Mouse (Mus musculus) telencephalon, adult 2 months (tissue): ENCODE data around the gene E030018B13Rik.
A peak's percentile ranks its signal among the peaks of the same experiment; 100 is the strongest.

Source experiments
- DNase-seq: peaks from one replicate; pipeline ENCODE4 v3.0.0-alpha.2; 2011; ENCODE audit warnings: low read depth, low spot score

E030018B13Rik gene

DNA sequence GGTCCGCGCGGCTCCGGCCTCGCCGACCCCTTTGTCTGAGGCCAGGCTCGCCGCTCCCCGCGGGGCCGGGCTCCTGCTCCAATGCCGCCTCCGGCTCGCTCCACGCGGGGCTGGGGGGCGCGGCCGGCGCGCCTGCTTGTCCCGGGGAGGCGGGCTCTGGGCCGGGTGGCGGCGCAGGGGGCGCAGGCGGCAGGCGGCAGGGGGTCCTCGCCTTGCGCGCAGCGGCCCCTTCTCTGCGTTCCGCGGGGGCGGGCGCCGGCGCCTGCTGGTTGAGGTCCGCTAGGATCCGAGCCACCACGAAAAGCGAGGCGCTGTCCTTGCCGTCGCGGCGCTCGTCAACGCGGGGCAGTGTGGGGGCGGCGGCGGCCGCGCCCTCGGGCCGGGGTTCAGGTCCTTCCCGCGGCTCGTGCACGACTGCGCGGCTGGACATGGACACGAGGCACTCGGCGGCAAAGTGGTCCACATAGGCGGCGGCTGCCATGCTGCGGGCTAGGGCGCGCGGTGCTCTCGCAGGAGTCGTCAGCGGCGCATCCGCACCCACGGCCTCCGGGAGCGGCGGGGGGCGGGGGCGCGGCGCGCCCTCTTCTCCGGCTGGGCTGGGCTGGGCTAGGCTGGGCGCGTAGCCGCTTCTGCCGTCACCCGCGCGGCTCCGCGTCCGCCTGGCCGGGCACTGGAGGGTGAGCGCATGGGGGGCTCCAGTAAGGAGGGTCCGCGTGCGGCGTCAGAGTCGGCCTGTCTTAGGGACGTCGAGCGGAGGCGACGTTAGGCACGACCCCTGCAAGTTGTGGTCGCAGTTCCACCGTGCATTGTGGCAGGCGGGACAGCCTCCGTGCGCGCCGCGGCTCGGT is 21.6 kb downstream of the E030018B13Rik start:
- no peak for DNase-seq

DNA sequence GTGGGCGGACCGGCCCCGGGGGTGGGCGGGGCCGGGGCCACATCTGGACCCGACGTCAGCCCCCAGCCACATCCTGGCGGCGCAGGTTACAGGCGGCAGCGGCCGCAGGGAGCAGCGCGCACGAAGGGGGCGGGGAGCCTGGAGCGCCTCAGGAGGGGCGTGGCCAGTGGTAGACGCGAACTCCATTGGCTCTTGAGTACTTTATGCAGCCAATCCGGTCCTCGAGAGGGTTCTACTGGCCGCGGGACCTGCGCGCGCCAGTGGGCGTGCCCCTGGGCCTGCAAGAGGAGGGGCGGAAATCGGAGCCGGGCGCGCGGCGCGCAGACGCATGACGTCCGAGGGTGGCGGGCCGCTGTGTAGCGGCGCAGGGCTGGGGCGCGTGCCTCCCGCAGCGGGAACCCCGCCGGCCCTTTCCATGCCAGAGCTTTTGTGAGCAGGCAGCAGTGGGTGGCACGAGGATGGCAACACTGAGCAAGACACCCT is 22.3 kb downstream of the E030018B13Rik start, which contains the start of gene Klf13:
Gene Klf13 (minus strand): TSS at position 2 of the 483 bp plus-strand sequence.
- DNase-seq: peak; percentile 99

DNA sequence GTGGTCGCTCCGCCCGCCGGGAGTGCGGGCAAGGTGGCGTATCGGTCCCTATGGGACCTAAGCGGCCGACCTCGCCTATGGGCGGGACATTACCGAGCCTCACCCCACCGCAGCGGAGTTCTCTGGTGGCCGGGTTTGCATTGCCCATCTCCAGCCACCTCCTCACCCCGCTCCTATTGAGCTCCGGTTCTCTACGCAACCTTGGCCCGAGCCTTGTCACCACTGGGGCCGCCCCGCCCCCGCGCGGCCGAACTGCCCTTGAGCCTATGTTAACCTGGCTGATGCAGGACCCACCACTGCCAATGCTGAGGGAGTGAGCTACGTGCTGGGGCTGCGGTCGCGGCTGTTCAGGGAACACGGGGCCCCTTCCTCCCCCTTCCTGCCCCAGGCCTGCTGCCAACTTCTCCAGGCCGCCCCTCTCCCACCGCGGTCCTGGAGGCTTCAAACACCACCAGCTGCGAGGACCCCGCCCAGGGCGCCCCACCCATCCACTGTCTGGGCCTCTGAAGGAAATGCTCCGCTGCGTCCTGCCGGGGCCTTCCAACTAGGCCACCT is 22.8 kb downstream of the E030018B13Rik start:
- no peak for DNase-seq

DNA sequence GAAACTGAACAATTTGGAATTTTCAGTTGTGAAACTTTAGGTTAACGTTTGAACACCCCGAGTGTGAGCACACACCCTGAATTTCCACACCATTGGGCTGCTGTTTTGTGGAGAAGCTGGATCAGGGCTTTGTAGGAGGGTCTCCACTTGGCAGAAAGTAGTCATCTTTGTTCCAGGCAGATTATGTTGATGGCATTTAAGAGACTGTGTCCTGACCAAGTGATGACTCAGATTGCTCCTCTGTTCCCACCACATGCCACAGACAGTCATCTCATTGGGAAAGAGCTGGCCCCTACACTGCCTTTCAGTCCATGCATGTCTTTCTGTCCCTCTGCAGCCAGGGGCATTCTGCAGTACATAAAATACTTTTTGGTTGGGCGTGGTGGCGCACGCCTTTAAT is 23.7 kb downstream of the E030018B13Rik start:
- DNase-seq: no peak

DNA sequence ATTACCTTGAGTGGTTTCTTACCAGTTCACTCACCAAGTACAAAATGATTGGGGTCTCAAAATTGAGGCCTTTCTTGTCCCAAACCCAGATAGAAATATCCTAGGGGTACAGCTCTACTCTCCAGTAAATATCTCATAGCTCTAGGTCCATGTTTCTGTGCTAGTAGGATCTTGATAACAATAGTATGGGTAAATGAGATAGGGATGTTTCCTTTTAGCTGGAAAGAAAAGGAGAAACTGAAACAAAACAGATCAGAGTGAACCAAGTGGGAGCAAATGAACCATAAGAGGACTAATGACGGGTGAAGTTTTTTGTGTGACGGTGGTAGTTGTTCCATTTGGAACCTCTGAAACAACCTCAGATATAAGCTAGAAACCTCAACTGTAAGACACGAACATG is 24.4 kb downstream of the E030018B13Rik start:
- no peak for DNase-seq

DNA sequence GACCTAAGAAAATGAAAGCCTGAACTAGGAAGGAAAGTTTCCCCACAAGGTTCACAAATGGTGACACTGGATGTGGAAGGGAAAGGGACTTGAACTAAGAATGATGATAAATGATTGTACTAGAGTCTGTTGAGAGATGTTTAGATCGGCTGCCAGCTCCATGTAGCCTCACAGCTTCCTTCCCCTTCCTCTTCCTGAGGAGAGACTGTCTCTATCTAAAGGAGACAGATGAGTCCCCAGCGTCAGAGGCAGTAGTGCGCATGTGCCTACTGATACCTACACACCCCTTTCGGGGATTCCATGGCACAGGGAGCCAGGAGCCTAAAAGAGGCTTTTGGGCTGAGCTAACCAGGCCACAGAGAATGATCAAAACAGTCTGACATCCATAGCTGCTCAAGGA is 24.8 kb downstream of the E030018B13Rik start:
- no peak for DNase-seq

DNA sequence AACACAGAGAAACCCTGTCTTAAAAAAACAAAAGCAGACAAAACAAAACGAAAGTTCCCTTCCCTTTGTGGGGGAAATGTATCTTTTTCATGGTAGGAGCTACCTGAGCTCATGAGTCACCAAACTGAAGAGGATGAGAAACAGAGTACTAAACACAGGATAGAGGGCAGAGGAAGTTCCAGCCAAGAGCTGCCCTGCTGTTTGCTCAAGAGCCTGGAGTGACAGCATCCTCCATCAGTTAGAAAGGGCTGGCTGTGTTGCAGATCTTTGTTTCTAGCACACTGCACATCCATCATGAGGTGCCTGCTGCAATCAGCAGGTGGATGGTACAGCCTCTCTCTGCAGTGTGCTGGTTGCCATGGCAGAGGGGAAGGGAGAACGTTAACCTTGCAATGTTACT is 27.3 kb downstream of the E030018B13Rik start:
- DNase-seq: no peak

DNA sequence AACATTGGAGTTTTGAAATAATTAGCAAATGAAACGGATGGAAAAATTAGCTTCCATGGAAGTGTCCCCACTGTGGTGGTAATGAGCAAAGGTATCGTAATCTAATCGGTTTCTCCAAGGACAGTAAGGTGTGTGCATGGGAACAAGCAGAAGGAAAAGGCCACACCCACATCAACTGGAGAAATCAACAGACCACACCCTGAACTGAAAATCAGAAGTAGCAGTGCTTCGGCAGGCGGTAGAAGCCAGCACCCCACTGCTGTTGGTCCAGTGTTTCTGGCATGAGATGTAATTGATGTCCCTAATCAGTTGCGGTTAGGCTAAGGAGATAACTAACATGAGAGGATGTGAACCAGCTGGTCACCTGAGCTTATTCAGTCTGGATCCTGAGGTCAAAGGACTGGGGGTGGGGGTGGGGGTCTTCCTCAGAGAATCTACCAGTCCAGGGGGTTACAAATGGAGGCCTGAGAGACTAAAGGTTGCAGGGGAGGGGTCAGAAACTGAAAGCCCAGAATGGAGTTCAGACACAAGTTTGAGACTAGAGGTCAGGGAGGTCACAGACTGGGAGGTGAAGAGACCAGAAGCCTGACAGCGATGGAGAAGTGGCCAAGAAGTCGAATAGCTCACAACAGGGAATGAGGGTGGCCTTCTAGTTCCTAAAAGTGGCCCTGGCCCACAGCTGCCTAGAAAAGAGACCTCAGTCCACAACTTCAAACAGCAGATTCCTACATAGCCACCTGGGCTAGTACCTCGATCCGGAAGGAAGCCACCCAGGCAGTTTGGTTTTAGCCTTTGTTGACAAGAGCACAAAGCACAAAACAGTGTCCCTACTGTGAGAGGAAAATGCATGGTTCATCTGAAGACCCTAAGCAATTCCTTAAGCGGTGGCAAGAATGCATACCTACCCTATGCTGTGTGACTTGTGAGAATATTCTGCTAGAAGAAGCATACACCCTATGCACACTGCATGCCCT is 31.1 kb downstream of the E030018B13Rik start:
- DNase-seq: no peak

DNA sequence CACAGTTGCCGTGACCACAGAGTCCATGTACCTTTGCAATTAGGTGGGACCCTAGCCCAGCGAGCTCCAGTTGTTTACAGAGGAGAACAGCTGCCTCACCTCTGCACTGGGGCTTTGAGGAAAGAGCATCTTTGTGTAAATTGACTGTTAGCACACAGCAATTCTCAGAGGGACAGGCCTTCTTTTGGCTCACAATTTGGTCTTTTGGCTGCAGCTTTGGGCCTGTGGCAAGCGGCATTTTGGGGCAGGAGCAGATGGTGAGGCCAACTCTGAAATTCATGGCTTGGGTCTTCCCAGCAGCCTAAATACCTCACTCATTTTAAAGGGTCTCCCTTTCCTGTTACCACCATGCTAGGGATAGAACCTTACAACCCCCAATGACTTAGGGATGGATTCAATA is 32.5 kb downstream of the E030018B13Rik start:
- no peak for DNase-seq

DNA sequence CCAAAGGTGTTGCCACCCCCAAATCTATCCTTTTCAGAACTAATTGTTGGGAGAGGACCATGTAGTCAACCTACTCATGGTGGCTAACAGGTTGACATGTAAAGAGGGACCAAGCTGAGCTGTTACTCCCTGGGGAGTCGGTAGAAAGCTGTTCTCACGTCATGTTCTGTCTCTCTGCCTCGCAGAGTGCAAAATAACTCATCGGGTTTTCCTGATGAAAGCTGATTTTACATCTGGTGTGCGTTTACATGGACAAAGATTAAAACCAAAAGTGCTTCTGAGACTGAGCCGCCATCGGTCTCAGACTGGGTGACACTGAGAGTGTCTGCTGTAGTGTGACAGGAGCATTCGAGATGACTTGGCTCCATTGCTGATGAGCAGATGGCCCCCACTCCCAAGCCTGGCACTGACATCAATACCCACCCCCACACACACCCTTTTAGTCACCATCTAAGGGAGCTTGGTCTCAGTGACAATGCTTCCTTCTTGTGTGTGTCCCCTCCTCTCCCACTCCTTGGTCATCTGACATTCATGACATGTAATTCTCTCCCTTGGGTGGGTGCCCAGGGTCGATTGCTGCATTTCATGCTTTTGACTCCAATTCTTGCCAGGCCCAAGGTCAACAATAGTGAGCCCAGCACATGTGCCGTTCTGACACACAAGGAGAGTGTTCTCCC is 34.4 kb downstream of the E030018B13Rik start:
- DNase-seq: peak; percentile 76

DNA sequence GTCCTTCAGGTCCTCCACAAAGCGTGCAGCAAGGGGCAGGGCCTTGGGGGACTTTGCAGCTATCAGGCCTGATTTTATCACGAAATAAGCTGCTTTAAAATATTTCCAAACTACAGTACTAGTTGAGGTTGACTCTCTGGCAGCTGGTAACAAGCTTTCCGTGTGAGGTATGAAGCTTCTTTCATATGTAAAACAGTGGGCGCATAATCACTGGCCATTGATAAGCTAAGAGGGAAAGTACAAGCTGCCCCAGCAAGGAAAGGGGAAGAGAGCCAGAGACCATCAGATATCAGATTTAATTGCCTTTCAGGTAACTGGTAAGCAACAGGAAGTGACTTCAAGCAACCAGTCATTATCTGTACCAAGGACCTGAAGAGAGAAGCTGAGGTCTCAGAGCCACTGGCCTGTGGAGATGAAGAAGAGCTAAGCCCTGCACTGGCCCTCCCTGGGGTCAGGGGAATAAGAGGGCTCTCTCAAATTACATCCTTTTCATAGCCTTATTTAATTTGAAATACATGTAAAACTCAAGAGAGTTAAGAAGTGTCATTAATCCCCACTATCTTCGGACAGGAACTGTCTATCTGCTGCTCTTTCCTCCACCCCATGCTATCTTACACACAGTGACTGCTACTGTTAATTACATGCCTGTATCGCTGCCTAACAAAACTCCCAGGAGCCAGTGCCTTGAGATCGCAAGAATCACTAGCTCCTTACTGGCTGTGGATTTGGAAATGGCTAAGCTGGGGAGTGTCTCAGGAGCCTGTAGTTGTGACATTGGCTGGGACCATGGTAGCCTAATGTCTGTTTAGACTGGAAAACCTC is 35.6 kb downstream of the E030018B13Rik start:
- no peak for DNase-seq

DNA sequence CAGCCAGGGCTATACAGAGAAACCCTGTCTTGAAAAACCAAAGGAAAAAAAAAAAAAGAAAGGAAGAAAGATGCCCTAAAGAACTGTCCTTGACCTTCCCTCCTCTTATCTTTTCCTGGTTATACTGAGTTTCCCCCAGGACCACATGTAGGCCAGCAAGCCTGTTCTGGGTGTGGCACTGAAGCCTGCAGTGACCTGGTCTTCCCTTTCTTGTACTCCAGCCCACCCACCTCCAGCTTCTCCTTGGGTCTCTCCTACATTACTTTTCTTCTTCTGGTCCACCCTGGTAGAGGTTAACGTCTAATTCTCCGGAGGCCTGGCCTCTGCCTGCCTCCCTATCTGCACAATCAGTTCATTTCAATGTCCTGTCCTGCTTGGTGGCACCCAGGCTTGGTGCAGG is 38.8 kb downstream of the E030018B13Rik start:
- DNase-seq: no peak

DNA sequence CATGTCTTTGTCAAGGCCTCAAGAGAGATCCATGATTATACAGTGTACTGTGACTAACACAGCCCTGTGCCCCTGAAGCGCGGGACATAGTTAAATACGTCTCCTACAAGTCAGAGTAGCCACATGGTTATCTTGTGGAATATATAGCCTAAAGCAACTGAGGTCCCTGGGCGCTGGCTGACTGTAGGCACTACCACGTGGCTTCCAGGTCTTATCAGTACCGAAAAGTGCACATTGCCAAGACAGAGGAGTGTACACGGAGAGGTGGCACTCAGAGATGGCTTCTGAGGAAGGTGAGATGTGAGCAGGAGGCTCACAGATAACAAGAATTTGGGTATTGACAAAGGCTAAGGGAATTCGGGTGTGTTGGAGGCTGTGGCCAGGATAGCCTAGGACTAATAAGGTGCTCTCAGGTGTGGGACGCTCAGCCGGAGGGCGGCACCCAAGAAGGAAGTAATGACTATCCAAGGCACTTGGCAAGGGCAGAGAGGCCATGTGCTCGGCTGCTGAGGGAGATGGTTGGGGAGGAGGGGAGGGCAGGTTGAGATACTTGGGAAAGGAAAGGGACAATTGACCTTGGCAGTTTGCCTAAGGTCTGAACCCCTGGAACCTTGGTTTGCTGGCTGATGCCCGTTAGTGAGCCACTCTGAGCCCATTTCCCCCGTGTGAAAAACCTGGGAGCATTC is 39.6 kb downstream of the E030018B13Rik start:
- DNase-seq: no peak

DNA sequence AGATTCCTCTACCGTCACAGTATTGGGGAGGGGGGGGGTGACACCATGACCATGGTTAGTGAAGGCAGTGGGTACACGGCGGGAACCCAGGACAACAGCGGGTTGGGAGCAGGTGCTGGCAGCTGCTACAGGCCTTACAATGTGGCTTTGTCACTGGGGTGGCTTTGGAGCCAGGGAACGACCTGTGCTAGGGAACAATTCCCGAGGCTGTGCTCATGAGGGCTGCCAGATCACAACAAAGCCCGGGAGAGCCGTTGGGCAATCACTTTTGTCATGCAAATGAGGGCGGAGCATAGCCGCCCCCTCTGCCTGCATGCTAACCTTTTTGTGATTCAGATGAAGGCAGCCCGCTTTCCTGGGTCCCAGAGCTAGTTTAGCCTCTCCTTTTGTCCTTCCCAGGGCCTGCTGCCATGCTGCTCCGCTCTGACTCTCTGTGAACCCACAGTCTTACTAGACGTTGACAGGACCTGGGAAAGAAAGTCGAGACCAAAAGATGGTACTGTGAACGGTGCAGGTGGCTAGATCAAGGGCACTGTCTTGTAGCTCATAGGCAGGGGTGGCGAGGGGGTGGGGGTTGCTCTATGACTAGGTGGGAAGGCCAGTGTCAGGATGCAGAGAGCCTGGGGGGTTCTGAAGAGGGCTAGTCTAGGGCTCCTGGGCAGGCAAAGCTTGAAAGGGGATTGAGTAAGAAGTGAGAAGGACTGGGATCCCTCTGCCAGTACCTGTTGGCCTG is 40.5 kb downstream of the E030018B13Rik start:
- DNase-seq: peak; percentile 71

DNA sequence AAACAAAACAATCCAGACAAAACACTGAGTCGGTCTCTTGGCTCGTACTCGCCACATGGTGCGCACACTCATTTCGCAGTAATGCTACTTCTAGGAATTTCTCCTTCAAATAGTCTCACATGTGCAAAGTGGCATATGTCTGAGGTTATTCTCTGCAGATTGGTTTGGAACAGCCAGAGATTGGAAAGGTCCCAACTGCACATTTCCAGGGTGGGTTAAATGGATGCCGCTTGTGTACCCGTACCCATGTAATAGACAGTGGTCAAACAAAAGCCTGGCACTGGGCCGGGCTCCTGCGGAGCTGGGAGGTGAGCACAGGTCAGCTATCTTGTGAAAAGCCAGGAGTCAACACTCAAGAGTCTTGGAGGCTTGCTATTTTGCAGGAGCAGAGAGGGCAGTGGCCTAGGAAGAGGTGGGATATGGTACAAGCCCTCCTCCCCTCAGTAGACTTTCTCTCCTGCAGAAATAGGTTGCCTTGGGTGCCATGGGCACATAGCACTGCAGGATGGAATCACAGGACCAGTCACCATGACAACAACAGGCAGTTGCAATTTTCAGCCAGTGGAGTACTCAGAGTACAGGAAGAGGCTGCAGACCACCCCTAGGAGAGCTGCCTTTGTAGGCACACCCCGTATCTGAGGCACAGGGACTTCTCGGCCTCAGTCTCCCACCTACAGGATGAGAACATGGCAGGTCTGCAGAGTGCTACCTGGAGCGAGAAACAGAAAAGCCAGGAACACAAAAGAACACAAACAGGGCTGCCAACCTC is 41.4 kb downstream of the E030018B13Rik start:
- no peak for DNase-seq

DNA sequence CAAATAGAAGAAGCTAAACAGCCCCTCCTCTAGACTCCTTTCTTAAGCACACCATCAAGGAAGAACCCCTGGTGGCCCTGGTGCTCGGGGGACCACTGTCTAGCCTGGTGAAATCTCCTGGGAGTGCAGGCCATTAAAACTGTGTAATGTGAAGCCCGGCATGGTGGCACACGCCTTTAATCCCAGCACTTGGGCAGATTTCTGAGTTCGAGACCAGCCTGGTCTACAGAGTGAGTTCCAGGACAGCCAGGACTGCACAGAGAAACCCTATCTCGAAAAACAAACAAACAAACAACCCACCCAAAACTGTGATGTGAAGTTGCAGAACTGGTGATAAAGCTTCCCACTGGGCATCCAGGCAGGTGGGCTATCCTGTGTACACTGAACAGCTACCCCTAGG is 47.0 kb downstream of the E030018B13Rik start:
- no peak for DNase-seq

DNA sequence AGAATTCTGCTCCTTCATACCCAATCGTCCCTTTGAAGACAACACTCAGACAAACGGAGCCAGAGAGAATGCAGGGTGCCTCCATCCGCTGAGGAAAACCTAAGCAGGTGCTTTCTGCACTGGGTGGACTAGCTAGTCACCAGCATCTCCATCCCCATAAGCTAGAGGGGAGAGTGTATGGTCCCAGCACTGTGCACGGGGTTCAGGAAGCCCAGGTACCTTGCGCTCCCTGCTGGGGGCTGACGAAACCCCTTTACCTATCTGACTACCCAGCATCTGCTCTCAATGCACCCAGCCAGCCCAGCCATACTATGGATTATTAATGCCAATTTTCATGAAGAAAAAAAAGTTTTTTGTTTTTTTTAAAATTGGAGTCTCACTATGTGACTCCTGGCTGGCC is 47.5 kb downstream of the E030018B13Rik start:
- DNase-seq: no peak

DNA sequence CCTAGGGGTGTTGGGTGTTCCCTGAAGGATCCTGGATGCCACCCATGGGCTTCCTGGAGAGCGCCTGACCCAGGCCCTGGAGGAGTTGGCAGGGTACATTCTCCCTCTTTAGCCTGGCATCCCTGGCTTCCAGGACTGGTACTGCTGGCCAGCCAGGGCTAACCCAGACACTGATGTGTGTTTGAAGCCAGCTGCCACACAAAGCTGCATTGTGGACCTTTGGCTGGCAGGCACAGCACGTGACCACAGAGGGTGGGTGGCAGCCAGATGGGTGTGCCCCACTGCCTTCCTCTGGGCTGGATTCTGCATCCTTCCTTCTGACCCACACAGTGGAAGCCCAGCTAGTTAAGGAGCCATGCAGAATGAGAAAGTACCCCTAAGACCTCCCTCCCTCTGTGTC is 48.5 kb downstream of the E030018B13Rik start:
- no peak for DNase-seq
